Mouse (Mus musculus) megakaryocyte, embryonic 14.5 days (primary cell): ENCODE results near the gene Smc4.

Experiments used
- FLI1 ChIP-seq: IDR thresholded peaks from 2 replicates; pipeline ENCODE4 v1.6.1; 2012; ENCODE audit warnings: low read length, inconsistent platforms, mixed read lengths
- GATA1 ChIP-seq: IDR thresholded peaks from 3 replicates; pipeline ENCODE4 v1.6.1; 2012; ENCODE audit warnings: mixed read lengths, low read length, inconsistent platforms, borderline replicate concordance

GRCm38 (mm10) chr3:69026133-69026783, 21.7 kb downstream of the Smc4 start:
- TF ChIP-seq GATA1 (no peak), FLI1 (no peak)
